Mouse (Mus musculus) CH12.LX (cell line): Measurements from ENCODE around the gene Nop10.

Source experiments
- CTCF ChIP-seq, 2 experiments: IDR thresholded peaks in 1 of 2; conservative IDR thresholded peaks in 1 of 2; 2 replicates each; pipeline ENCODE4 v1.5.1; 2011 to 2012; ENCODE audit warnings: low read depth in 2 of 2, low read length in 2 of 2, improper control_type of control experiment in 1 of 2, inconsistent platforms in 1 of 2, mild to moderate bottlenecking in 1 of 2, moderate library complexity in 1 of 2
- EP300 ChIP-seq: IDR thresholded peaks from 2 replicates; pipeline ENCODE4 v1.6.1; 2011; ENCODE audit warnings: low read length, improper control_type of control experiment
- GABPA ChIP-seq: IDR thresholded peaks from 2 replicates; pipeline ENCODE4 v1.6.1; 2012; ENCODE audit warnings: low read depth, low read length, improper control_type of control experiment, inconsistent platforms; ENCODE audit not compliant: insufficient replicate concordance
- HCFC1 ChIP-seq: IDR thresholded peaks from 2 replicates; pipeline ENCODE4 v1.6.1; 2012; ENCODE audit warnings: low read depth, mild to moderate bottlenecking, inconsistent platforms, low read length, improper control_type of control experiment
- MXI1 ChIP-seq: IDR thresholded peaks from 2 replicates; pipeline ENCODE4 v1.6.1; 2011; ENCODE audit warnings: mild to moderate bottlenecking, low read depth, low read length, improper control_type of control experiment
- NELFE ChIP-seq: IDR thresholded peaks from 2 replicates; pipeline ENCODE4 v1.6.1; 2011; ENCODE audit warnings: low read depth, low read length, improper control_type of control experiment
- POLR2A ChIP-seq: IDR thresholded peaks from 2 replicates; pipeline ENCODE4 v1.6.1; 2011; ENCODE audit warnings: low read depth, mild to moderate bottlenecking, improper control_type of control experiment, low read length
- SIN3A ChIP-seq: IDR thresholded peaks from 2 replicates; pipeline ENCODE4 v1.6.1; 2012; ENCODE audit warnings: low read length, improper control_type of control experiment, inconsistent platforms
- TBP ChIP-seq: conservative IDR thresholded peaks from 2 replicates; pipeline ENCODE4 v1.6.1; 2011; ENCODE audit warnings: low read depth, low read length, improper control_type of control experiment
- USF1 ChIP-seq: IDR thresholded peaks from 2 replicates; pipeline ENCODE4 v1.6.1; 2014; ENCODE audit warnings: low read depth, mild to moderate bottlenecking, inconsistent platforms, low read length, improper control_type of control experiment
- ZC3H11A ChIP-seq: IDR thresholded peaks from 2 replicates; pipeline ENCODE4 v1.6.1; 2012; ENCODE audit warnings: low read depth, mild to moderate bottlenecking, inconsistent platforms, low read length, improper control_type of control experiment

DNA sequence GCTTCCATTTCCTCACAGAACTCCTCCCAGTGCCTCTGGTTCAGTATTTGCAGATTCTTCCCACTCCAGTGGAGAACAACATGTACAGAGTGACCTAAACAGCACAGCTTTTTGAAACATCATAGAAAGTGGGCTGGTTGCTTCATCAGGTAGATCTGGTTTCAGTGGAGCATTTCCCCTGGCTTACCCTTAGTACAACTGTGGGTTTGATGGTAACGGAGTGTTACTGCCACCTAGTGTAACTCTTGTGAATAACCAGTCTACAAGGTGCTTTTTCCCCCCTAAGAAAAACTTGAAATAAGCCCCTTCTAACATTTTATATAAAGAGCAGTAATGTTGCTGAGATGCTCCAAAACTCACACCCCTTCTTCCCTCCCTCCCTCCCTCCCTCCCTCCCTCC is 45.7 kb upstream of the Nop10 start:
- TF ChIP-seq CTCF (conservative IDR thresholded peaks at IDR 0.05 in 1 of 2, IDR thresholded peaks at IDR 0.05 in 1 of 2; ENCODE audit: low read depth in 2 of 2, low read length in 2 of 2) (peak; percentile 74 to 86), TBP (no peak), MXI1 (no peak), POLR2A (no peak), GABPA (no peak), HCFC1 (no peak), ZC3H11A (no peak), EP300 (no peak), SIN3A (no peak), NELFE (no peak), USF1 (no peak)
